Mouse (Mus musculus) forebrain, embryonic 16.5 days (tissue): ENCODE measurements around the gene Myo3a. TPM values are rescaled to one million over a fixed set of nuclear protein-coding genes. Genes with fewer than 3 reads are reported as not detected.

ENCODE experiments used
- ATAC-seq: fragments of 200-750 bp; cut with Nextera tagmentation; 2 replicates; pipeline ENCODE4 v1.8.0; 2017; ENCODE audit warnings: mild to moderate bottlenecking, moderate library complexity
- H3K27ac ChIP-seq: fragments of 300-500 bp; sonication (generic); 2 replicates; pipeline ENCODE4 v1.5.1; 2014; ENCODE audit warnings: low read length, control low read depth
- H3K27me3 ChIP-seq: fragments of 300-500 bp; sonication (generic); replicated peaks from 2 replicates; pipeline ENCODE4 v1.6.1; 2014; ENCODE audit warnings: low read length; ENCODE audit not compliant: control insufficient read depth, insufficient read depth
- H3K36me3 ChIP-seq: fragments of 300-500 bp; sonication (generic); 2 replicates; pipeline ENCODE4 v1.6.1; 2014; ENCODE audit not compliant: control insufficient read depth, insufficient read depth
- H3K4me1 ChIP-seq: fragments of 300-500 bp; sonication (generic); replicated peaks from 2 replicates; pipeline ENCODE4 v1.6.1; 2014; ENCODE audit warnings: low read length; ENCODE audit not compliant: control insufficient read depth, insufficient read depth
- H3K4me2 ChIP-seq: fragments of 300-500 bp; sonication (generic); 2 replicates; pipeline ENCODE4 v1.6.1; 2014; ENCODE audit warnings: mild to moderate bottlenecking, low read length, control low read depth
- H3K4me3 ChIP-seq: fragments of 300-500 bp; sonication (generic); replicated peaks from 2 replicates; pipeline ENCODE4 v1.5.1; 2014; ENCODE audit warnings: mild to moderate bottlenecking, low read length, control low read depth
- H3K9ac ChIP-seq: fragments of 300-500 bp; sonication (generic); replicated peaks from 2 replicates; pipeline ENCODE4 v1.6.1; 2014; ENCODE audit warnings: low read depth, low read length, control low read depth
- H3K9me3 ChIP-seq: fragments of 300-500 bp; sonication (generic); 2 replicates; pipeline ENCODE4 v1.6.1; 2016; ENCODE audit warnings: low read length; ENCODE audit not compliant: control insufficient read depth
- WGBS: fragments of 180-500 bp; shearing (Covaris S2); extraction: QIAGEN DNeasy Blood & Tissue Kit; methylation state at CpG from one replicate; pipeline ENCODE4 v1.1.7; 2014; 5-methylcytosine and 5-hydroxymethylcytosine counted together
- polyA plus RNA-seq: library from polyadenylated mRNA; unstranded; fragments of >200 nt; fragmentation: Nextera tagmentation; extraction: Ambion mirVana; gene quantifications from 2 replicates; pipeline ENCODE4 v1.2.1, GENCODE M21; 2015

Gene Myo3a
- 0.05 and 0.22 TPM in 2 replicates for polyA plus RNA-seq

DNA sequence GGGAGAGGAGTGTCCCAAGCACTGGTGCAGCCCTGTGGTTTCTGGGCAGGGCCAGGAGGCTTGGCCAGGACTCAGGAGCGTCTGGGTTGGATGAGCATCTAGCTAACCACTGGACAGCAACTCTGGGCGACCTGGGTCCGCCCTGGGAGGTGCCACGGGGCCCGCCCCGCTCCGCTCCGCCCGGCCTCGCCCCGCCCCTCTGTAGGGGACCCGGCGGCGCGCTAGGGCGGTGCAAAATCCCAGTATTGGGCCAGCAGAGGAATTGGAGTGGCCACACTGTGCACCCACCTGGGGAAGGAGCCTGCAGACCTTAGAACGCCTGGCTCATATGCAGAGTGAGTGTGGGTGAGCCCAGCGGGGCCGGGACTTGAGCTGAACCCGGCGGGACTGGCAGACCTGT, at the start of gene Myo3a:
TSS of gene Myo3a (plus strand) at position 196 of the 400 bp plus-strand sequence.
- Histone ChIP-seq H3K4me3 (peak within 1 kb of the TSS; percentile 23), H3K36me3 (no peaks in the 10 kb centered on the region), H3K27me3 (0 out of 2 replicates have a peak, but pooled peaks cover 2% of the 10 kb centered on the region), H3K4me2 (peak within 1 kb of the TSS; percentile 49), H3K9me3 (no peaks in the 10 kb centered on the region), H3K4me1 (peaks cover 4% of the 10 kb centered on the region), H3K9ac (peak within 1 kb of the TSS; percentile 32; the same call in 1 of the 2 replicates), H3K27ac (no peak within 1 kb of the TSS)
- WGBS: 1% methylated on average over 21 of the region's 21 CpGs
- ATAC-seq: no peak

GRCm38 (mm10) chr2:22250462-22250861, 23.2 kb downstream of the Myo3a start:
- Histone ChIP-seq H3K4me2 (no peak overlapping the region), H3K9ac (no peak overlapping the region), H3K27me3 (no peaks in the 10 kb centered on the region), H3K9me3 (no peaks in the 10 kb centered on the region), H3K4me3 (no peak overlapping the region), H3K27ac (peak overlapping the region; percentile 53), H3K36me3 (no peaks in the 10 kb centered on the region), H3K4me1 (peaks cover 4% of the 10 kb centered on the region; the same call in 1 of the 2 replicates)
- peak; percentile 55; the same call in 1 of the 2 replicates for ATAC-seq
- 13% methylated on average over 3 of the region's 3 CpGs for WGBS

- peak; percentile 27; the same call in 1 of the 2 replicates for ATAC-seq
- Histone ChIP-seq H3K4me2 (no peak overlapping the region), H3K4me3 (no peak overlapping the region), H3K27ac (peak overlapping the region; percentile 53; the same call in 1 of the 2 replicates), H3K4me1 (peaks cover 4% of the 10 kb centered on the region; the same call in 1 of the 2 replicates), H3K36me3 (no peaks in the 10 kb centered on the region), H3K9ac (no peak overlapping the region), H3K27me3 (no peaks in the 10 kb centered on the region), H3K9me3 (no peaks in the 10 kb centered on the region)
- WGBS: 52% methylated on average over 2 of the region's 2 CpGs
Observed at GRCm38 (mm10) chr2:22251045-22251444, 23.7 kb downstream of the Myo3a start.

- Histone ChIP-seq H3K9ac (no peak overlapping the region), H3K4me1 (no peaks in the 10 kb centered on the region; the same call in 1 of the 2 replicates), H3K9me3 (no peaks in the 10 kb centered on the region), H3K27me3 (no peaks in the 10 kb centered on the region), H3K36me3 (no peaks in the 10 kb centered on the region), H3K27ac (no peak overlapping the region), H3K4me3 (no peak overlapping the region), H3K4me2 (no peak overlapping the region)
- ATAC-seq: no peak
Observed at GRCm38 (mm10) chr2:22255600-22255999, 28.3 kb downstream of the Myo3a start.

GRCm38 (mm10) chr2:22271555-22271954, 44.3 kb downstream of the Myo3a start:
- no peak for ATAC-seq
- H3K27me3 ChIP-seq: no peaks in the 10 kb centered on the region
- H3K9ac ChIP-seq: no peak overlapping the region
- H3K4me1 ChIP-seq: no peaks in the 10 kb centered on the region
- 66% methylated on average over 2 of the region's 2 CpGs for WGBS
- no peak overlapping the region for H3K27ac ChIP-seq
- no peak overlapping the region for H3K4me3 ChIP-seq
- H3K4me2 ChIP-seq: no peak overlapping the region
- no peaks in the 10 kb centered on the region for H3K36me3 ChIP-seq
- H3K9me3 ChIP-seq: no peaks in the 10 kb centered on the region

DNA sequence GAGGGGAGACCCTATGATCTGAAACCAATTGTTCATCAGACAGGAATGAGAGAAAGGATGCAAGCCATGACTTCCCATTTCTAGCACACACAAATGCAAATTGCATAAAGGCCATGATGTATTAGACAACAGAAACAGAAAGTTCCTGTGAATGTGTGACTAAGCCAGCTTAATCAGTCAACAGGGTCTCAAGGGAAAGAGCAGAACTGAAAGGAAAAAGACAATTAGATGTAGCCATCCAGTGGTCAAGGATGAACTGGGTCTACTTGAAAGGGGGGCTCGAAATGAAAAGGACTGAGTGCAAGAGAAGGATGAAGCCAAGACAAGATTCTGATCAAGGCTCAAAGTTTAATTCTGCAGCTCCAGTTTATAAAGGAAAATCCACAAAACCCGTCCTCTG, 58.1 kb downstream of the Myo3a start:
- Histone ChIP-seq H3K27me3 (no peaks in the 10 kb centered on the region), H3K9me3 (no peaks in the 10 kb centered on the region), H3K9ac (no peak overlapping the region), H3K4me1 (no peaks in the 10 kb centered on the region), H3K4me3 (no peak overlapping the region), H3K36me3 (no peaks in the 10 kb centered on the region), H3K4me2 (no peak overlapping the region), H3K27ac (no peak overlapping the region)
- no peak for ATAC-seq
- 65% methylated on average over 2 of the region's 2 CpGs for WGBS

GRCm38 (mm10) chr2:22285777-22286176, 58.5 kb downstream of the Myo3a start:
- WGBS: 79% methylated on average over 1 of the region's 1 CpGs
- Histone ChIP-seq H3K27ac (no peak overlapping the region), H3K36me3 (no peaks in the 10 kb centered on the region), H3K27me3 (no peaks in the 10 kb centered on the region), H3K4me1 (no peaks in the 10 kb centered on the region), H3K4me3 (no peak overlapping the region), H3K9me3 (no peaks in the 10 kb centered on the region), H3K9ac (no peak overlapping the region), H3K4me2 (no peak overlapping the region)
- no peak for ATAC-seq

DNA sequence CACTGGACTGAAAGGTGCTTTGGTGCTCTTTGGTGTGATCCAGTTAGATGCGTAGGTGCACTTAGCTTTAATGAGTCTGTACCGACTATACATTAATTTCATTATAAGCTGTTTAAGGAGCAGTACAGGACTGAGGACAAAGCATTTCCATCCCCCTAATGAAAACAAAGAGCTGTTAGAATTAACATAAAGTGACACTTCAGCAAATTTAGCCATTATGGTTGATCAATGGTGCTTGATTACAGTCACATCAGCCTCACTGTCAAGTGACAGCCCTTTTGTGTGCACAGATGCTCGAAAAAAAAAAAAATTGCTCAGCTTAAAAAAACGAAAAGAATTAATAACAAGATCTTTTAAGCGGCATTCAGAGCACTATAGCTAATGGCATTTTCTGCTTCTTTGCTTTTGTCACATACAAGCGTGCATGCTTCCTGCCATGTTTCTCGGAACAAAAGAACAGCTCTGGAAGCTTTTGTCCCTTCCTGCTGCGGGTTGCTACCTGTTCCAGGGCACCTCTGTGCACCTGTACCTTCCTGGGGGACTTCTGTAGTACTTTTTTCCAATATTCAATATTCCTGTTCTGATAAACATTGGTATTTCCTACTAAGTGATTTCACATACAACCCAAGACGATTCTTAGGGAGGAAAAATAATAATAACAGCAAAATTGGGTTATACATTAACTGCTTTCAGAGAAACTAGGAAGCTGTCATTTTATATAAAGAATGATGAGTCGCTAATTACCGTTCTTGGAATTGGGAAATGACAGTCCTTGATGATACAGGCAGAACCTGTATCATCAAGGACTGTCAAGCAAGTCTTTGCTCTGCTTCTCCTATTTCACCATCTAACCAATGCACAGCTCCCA, 66.5 kb downstream of the Myo3a start:
- Histone ChIP-seq H3K9ac (no peak overlapping the region), H3K4me3 (no peak overlapping the region), H3K9me3 (no peaks in the 10 kb centered on the region), H3K36me3 (no peaks in the 10 kb centered on the region), H3K27ac (peak overlapping the region; percentile 86), H3K27me3 (no peaks in the 10 kb centered on the region), H3K4me2 (peak overlapping the region; percentile 25), H3K4me1 (peaks cover 12% of the 10 kb centered on the region)
- 13% methylated on average over 11 of the region's 11 CpGs for WGBS
- peak; percentile 96 for ATAC-seq

GRCm38 (mm10) chr2:22294447-22294738, 67.1 kb downstream of the Myo3a start:
- H3K9ac ChIP-seq: no peak overlapping the region
- H3K36me3 ChIP-seq: no peaks in the 10 kb centered on the region
- no peak for ATAC-seq
- WGBS: 9% methylated on average over 2 of the region's 2 CpGs
- no peak overlapping the region for H3K4me3 ChIP-seq
- H3K4me2 ChIP-seq: no peak overlapping the region; the same call in 1 of the 2 replicates
- H3K27ac ChIP-seq: peak overlapping the region; percentile 86
- no peaks in the 10 kb centered on the region for H3K27me3 ChIP-seq
- H3K4me1 ChIP-seq: peaks cover 12% of the 10 kb centered on the region
- no peaks in the 10 kb centered on the region for H3K9me3 ChIP-seq
